Mouse (Mus musculus): ENCODE measurements around the gene Mn1.

- no peak for TF ChIP-seq CTCF (IDR thresholded peaks at IDR 0.05; ENCODE audit: insufficient read depth, low read length)
- no peak for TF ChIP-seq POLR2A (IDR thresholded peaks at IDR 0.05; ENCODE audit: borderline replicate concordance, extremely low read depth, low read depth, low read length)
These were observed 82.9 kb downstream of the Mn1 start for GRCm38 (mm10) chr5:111500036-111500435.

All from lung, adult 2 months (tissue).